Mouse (Mus musculus) frontal cortex, postnatal 25 days (tissue): ENCODE data around the gene Mettl7a1.
A peak's percentile ranks its signal among the peaks of the same experiment; 100 is the strongest.
"Not testable (repeated sequence)": the region's sequence is repeated elsewhere in the genome, so short reads cannot be mapped to it uniquely, and the experiment has no call there.

ENCODE experiments used
- DNase-seq, 2 experiments: peaks; one replicate each; pipeline ENCODE4 v3.0.0; 2022; ENCODE audit warnings: low spot score in 2 of 2

Gene Mettl7a1

DNA sequence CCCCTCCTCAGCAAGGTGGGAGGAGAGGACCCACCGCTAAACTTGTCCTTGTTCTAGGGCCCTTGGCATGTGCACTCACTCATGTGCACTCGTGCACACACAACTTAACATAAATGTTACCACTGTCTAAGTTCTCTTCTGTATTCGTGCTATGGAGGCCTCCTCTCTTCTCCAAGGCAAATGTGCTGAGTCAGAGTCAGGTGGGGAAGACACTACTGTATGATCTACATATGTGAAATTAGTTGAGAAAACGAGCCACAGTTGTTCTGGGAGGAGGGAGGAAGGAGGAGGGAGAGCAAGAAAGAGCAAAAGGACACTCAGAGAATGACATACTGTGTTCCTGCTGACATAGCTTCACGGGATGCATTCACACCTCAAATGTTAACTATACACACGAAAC is 3.4 kb upstream of the Mettl7a1 start:
- DNase-seq = no peak

DNA sequence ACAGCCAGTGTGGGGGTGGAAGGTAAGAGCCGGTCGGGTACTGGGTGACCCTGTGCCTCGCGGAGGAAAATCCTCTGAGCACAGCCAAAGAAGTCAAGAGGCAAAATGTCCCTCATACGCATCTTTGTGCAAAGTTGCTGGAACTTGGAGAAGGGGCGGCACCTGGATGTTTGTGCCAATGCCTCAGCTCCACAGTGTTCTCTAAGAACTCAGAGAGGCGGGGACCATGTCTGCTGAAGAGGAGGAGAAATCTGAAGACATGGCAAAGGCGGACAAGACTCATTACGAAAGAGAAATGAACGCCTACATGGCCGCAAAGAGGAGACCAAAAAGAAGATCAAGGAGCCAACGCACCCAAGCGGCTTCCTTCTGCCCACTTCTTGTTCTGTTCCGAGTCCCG is 2.4 kb upstream of the Mettl7a1 start:
- no peak for DNase-seq

DNA sequence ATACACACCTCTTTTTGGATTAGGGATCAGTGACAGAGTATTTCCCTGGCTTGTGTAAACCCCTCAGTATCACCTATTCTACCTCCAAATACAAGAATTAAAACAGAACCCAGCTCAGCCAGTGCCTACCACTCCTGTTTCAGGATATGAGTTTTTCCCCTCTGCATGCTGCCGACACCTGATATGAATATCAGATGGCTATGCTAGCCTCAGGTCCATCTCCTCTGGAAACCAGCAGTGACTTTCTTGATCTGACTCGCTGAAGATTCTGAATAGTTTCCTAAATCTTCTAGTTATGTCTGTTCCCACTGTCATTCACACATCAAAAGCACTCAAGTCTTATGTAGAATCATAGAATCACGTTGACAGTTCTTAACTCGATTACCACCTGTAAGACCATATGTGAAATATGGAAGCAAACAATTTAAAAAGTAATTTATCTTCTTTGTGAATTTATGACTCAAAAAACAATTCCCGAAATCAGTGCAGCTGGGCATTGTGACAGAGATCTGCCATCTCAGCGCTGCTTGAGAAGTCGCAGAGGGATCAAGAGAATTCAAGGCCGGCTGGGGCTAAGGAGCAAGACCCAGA is 417 bp upstream of the Mettl7a1 start:
- no peak for DNase-seq

DNA sequence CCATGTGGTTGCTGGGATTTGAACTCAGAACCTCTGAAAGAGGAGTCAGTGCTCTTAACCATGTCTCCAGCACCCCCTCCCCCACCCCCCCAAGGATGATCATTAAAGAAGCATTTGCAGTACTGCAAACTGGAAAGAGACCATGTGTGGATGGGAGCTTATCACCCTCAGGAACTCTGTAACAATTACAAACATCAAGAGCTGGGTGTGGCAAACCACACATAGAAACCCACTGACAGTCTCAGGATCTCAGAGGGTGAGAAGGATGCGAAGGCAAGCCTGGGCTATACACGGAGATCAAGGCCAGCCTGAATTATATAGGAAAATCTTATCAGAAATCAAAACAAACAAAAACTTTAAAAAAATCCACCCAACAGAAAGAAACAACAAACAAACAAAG is 2.3 kb downstream of the Mettl7a1 start:
- DNase-seq = no peak

DNA sequence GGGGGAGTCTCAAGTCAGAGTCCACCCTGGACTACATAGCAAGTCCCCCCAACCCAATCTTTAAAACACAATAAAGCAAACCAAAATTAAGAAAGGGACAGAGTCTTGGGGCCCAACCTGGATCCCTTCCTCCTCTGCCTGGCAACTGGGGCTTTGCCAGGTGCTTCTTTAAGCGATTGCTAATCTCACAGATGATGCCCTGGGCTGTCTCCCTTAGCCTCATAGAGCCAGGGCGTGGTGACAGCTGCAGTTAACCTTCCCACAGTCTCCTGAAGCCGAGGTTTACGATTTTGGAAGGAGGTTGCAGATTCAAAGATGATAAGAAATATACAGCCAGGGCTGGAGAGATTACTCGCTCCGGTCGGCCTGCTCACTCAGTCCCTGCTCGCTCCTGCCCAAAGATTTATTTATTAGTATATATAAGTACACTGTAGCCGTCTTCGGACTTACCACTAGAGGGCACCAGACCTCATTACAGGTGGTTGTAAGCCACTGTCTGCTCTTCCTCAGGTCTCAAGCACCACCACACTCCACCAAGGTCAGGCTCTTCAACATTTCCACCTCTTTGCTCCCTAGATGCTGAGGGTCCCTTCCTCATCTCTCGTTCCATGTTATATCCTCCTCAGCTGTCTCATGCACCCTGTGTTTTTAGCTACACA is 3.6 kb downstream of the Mettl7a1 start:
- not testable (repeated sequence) for DNase-seq

DNA sequence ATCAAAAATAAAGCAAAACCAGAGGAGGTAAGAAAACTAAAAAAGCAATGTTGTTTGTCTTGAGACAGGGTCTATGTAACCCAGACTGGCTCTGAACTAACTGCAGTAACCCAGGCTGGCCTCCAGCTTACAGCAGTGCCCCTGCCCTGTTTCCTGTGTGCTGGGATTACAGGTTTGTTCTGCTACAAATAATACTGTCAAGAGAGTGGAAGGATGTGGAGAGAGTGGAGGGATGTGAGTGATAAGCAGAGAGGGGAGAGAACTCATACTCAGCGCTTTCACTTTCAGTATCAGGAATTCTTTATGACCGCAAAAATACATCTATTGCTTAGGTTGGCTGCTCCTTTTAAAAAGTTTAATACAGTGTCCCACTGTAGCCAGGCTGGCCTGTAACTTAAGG is 8.4 kb downstream of the Mettl7a1 start:
- no peak for DNase-seq

DNA sequence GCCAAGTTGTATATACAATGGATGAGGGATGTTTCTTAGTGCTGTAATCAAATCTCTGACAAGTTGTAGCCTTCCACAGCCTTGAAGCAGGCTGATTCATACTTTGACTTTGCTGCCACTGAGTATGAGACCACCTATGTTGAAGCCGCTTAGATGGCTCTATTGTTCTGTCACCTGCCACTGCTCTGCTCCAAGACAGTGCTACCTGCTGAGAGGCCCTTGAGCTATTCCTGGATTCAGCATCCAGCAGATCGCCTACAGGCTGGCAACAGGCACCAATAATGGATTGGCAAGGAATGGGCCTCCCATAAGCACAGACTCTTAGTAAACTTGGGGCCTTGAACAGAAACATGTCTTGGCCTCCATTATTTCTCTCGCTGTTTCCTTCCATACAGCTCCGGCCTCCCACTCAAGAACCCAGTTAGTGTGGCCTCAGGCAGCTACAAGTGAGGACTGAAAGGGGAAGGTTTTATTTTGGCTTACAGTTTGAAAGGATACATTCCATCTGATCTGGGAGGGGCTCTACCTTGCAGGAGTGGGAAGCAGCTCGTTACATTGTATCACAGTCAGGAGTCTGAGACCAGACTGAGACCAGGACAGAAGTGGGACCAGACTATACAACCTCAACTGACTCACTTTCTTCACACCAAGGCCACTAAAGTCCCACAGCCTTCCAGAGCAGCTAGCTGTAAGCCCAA is 10.7 kb downstream of the Mettl7a1 start:
- no peak for DNase-seq

DNA sequence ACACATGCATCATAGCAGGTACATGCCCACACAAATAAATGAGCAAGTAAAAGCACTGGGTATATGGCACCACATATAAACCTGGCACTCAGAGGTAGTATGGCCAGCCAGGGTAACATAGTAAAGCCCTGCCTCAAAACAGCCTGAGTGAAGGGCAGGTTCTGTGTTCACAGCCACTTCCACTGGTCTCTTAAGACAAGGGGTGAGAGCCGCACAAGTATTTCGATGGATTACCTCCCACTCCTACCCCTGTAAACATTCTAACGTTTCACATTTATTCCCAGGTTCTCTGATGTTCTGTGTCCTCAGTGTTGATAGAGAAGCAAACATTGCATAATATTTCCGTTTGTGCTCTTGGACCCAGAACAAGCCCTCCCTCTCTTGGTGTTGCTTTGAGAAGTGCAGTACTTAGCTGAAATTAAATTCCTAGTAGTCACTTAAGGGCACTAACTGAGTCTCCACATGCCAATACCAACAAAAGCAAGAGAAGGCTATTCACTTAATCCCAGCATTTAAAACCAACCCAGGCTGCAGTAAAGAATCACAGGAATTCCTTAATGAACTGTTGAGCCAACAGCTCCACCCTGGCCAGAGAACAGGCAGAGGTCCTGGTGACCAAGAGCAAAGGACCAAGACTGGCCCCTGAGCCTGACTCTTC is 14.2 kb downstream of the Mettl7a1 start:
- not testable (repeated sequence) for DNase-seq

DNA sequence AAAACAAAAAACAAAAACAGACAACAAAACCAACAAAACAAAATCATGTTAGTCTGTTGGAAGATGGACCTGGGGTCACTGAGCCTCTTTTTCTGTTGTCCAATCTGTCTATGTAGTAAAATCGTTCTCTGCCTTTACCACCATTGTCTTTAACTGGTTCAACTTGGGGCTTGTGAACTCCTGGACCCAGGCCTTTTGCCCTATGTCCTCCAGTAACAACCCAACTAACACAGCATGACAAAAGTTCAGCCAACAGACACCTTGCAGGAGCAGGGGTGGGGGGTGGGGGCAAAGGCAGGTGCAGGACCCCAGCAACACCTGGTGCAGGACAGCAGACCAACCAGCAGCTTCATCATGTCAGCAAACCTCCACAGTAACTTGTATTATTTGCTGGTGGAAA is 15.9 kb downstream of the Mettl7a1 start:
- no peak for DNase-seq

DNA sequence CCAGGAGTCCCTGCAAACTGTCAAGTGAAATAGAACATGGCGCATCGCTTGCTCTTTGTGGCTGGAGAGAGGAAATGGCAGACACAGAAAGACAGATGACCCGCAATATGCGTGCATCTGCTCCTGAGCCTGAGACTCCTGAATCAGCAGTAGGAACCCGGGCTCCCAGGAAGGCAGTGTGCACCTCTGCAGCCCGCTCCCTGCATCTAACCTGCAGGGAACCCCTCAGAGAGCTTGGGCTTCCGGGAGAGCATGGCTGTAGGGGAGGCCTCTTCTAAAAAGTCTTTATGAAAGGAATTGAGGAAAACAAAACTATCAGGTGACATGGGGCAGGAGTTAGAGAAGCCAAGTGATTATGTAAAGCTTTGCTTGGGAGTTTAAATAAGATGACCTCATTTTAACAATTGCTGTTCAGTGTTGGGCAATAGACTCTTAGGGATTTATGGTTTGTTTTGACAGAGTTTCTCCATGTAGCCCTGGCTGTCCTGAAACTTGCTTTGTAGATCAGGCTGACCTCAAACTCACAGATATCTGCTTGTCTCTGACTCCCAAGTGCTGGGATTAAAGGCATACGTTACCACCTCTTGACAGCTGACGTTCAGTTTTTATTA is 16.5 kb downstream of the Mettl7a1 start:
- no peak for DNase-seq

DNA sequence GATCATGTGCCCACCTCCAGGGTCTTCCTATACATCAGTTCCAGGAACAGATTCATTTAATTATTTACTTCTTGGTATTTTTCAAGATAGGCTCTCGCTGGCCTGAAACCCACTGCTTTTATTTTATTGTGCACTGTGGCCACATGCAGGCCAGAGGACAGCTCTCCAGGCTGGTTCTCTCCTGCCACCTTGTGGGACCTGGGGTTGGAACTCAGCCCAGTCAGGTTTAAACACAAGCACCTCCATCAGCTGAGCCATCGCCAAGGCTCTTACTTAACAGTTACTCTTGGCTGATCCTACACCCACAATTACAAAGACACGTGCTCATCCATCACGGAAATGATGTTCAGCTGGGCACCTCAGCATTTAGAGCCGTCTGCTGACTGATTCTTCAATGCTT is 17.2 kb downstream of the Mettl7a1 start:
- no peak for DNase-seq

DNA sequence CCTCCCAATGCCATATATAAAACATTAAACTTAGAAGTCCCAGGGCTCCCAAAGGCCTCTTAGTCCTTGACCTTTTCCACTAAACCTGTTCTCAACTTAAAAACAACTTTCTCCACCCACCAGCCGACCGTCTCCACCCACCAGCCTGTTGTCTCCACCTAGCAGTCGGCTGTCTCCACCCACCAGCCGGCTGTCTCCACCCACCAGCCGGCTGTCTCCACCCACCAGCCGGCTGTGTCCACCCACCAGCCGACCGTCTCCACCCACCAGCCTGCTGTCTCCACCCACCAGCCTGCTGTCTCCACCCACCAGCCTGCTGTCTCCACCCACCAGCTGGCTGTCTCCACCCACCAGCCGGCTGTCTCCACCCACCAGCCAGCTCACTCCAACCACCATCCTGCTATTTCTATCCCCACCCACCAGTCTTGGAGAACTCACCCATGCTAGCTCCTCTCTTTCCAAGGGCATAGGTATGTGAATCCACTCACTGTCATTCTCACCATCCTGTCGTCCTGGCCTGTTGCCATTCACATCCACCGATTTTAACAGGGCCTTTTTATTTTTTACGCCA is 20.2 kb downstream of the Mettl7a1 start:
- DNase-seq = no peak

DNA sequence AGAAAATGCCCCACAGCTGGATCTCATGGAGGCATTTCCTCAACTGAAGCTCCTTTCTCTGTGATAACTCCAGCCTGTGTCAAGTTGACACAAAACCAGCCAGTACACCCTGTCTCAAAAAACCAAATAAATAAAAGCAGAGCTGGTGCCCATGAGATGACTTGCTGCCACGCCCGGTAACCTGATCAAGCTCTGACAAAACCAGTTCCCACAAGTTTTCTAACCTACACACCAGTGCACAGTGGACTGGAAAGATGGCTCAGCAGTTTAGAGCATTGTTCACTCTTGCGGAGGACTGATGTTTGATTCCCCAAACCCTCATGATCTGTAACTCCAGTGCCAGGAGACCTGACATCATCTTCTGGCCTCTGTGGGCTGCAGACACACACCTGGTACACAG is 21.3 kb downstream of the Mettl7a1 start:
- DNase-seq = no peak

DNA sequence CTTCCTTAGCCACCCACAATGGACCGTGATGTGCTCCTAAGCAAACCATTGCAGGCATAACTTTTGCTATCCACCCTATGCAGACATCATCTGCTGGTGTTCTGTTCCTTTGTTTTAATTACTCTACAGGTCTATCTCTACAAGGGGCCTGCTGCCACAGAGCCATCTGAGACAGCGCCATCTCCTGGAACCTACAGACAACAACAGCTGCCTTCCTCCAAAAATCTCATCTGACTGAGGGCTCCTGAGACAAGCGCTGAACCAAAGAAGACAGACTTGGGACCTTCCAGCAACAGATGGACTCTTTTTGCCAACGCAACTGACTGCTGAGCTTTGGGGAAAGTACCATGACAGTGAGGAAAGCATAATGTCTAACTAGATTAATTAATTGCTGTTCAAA is 24.1 kb downstream of the Mettl7a1 start:
- not testable (repeated sequence) for DNase-seq

DNA sequence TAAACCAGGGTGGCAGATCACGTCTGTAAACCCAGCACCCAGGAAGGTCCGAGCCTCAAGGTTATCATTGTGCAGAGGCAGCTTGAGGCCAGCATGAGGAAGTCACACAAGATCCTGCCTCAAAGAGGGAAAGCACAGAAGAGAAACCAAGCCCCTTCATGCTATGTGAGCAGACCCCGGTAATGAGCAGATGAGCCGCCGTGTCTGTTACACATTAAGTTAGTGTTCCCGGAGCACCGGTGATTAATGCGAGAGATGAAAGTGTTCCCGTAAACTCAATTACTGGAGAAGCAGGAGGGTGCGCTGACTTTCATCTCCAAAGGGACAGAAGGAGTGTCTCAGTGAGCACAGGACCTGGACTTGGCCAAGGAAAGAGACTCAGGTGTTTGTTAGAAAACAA is 25.4 kb downstream of the Mettl7a1 start:
- not testable (repeated sequence) for DNase-seq

DNA sequence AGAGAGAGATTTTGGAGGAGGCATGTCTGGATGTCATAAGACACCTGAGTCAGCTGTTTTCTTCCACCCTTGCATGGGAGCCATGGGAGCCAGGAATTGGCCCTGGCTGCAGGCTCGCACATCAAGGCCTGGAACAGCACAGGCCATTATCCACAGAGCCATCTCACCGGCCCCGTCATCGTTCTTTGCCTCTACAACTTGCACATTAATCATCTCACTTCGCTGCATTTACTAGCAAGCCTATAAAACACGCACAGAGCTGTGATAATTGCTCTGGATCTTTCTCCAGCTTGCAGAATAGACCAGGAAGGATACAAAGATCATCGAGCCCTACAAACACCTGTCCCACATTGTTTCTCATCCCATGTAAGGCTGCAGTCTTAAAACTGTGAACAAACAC is 26.8 kb downstream of the Mettl7a1 start:
- DNase-seq = no peak

DNA sequence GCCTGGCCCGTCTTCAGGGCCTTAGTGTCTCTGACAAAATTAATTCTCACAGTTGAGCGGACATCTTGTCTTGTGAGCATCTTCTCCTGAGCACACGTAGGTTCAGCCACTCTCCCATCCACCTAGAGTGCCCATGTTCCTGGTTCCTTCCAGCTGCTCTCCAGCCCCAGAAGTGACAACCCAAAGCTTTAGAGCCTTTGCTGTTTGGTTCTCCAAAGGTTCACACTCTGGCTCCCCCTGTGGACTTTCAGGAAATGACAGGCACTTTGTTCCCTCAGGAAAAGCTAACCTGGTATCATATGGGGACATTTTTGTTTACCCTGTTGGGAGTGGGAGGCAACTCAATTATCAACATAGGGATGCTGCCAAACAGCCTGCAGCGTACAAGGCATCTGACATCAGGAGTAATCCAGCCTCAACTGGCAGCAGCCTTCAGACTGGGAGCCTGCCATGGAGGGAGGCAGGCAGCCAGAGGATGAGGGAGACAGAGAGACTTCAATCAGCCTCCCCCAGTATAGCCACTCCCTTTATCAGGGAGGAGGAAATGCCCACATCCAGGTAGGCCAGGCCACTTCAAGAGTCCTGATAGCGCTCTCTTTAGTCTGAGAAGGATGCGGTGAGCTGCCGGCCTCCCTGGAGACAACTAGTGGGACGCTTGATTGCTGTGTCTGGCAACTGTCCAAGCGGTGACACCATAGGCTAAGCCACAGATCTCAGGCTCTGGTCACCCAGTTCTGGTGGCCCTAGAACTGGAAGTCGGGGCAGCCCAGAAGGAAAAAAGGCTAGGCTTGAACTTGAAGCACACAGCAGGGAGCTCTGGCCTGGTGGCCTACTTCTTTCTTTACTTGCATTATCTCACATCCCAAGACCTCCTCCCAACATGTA is 28.4 kb downstream of the Mettl7a1 start:
- not testable (repeated sequence) for DNase-seq

DNA sequence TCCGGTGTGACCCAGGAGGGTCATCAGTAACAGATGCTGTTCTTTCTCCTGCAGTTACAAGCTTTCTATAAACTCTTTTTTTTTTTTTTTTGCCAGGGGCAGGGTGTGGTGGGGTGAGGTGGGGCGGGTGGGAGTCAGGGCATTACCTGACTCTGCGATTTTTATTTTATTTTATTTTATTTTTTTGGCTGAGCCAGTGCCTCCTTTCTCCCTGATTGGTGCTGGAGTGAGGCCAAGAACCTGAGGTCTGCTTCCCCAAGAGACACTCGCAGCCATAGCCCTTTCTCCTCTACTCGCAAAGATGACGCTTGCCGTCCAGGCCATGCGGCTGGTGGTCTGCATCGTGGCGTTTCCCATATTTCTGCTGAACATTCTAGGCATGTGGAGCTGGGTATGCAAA is 30.7 kb downstream of the Mettl7a1 start, which contains the start of gene Mettl7a3:
Gene Mettl7a3 (plus strand): TSS at position 301 of the 400 bp plus-strand sequence.
- DNase-seq = no peak

DNA sequence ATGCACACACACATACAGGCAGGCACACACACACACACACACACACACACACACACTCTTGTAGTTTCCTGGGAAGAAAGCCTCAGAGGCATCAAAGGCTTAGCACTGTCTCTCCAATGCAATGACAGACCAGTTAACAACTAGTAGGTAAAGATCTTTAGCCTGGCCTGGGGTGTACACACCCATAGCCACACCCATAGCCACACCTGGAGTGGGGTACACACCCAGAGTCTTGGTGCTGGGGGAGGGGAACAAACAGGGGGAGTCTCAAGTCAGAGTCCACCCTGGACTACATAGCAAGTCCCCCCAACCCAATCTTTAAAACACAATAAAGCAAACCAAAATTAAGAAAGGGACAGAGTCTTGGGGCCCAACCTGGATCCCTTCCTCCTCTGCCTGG is 33.4 kb downstream of the Mettl7a1 start:
- DNase-seq = not testable (repeated sequence)

DNA sequence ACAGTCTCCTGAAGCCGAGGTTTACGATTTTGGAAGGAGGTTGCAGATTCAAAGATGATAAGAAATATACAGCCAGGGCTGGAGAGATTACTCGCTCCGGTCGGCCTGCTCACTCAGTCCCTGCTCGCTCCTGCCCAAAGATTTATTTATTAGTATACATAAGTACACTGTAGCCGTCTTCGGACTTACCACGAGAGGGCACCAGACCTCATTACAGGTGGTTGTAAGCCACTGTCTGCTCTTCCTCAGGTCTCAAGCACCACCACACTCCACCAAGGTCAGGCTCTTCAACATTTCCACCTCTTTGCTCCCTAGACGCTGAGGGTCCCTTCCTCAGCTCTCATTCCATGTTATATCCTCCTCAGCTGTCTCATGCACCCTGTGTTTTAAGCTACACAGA is 33.9 kb downstream of the Mettl7a1 start:
- DNase-seq = peak in 1 of 2 experiments; percentile 21
